Mouse (Mus musculus) heart, postnatal 0 days (tissue): ENCODE results near the gene Hoxa1.

ENCODE experiments used
- CTCF ChIP-seq: IDR thresholded peaks from 2 replicates; pipeline ENCODE4 v1.5.1; 2016; ENCODE audit warnings: antibody characterized with exemption, control low read depth, low read depth
- EP300 ChIP-seq: IDR thresholded peaks from 2 replicates; pipeline ENCODE4 v1.6.1; 2016; ENCODE audit warnings: antibody characterized with exemption, low read depth

DNA sequence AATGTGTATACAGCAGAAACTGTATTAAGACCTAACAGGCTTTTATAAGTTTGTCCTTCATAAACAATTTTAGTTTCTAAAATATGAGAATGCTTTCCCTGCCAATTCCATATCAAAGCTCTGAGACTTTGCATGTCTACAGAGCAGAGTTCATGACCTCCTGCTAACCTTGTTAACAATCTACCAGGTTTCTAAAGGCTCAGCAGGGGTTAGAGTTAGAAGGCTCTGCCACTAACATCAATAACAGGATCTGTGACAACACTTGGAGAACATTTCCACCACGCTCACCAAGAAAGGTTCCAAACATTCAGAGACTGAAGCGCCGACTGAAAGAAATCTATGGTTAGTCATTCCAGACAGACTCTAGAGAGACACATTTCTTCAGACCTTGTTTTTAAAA lies 51.9 kb downstream of the Hoxa1 start:
- TF ChIP-seq CTCF (no peak), EP300 (no peak)
